Mouse (Mus musculus) bone marrow, adult 2 months (tissue): ENCODE results near the gene Lgmn.

Experiments
- CTCF ChIP-seq: fragments of 200-500 bp; IDR thresholded peaks from 2 replicates; pipeline ENCODE4 v1.5.1; 2011; ENCODE audit warnings: low read length, control low read depth; ENCODE audit not compliant: control insufficient read depth, insufficient read depth
- POLR2A ChIP-seq: fragments of 200-500 bp; IDR thresholded peaks from 2 replicates; pipeline ENCODE4 v1.6.1; 2011; ENCODE audit warnings: low read depth, mild to moderate bottlenecking, control low read depth, low read length, borderline replicate concordance; ENCODE audit not compliant: control insufficient read depth

- TF ChIP-seq POLR2A (no peak), CTCF (no peak)
Measured at GRCm38 (mm10) chr12:102474411-102474810, 34.8 kb upstream of the Lgmn start.
